Mouse (Mus musculus): ENCODE data around the gene Olfr1501. TPM values are rescaled to one million over a fixed set of nuclear protein-coding genes. Genes with fewer than 3 reads are reported as not detected.
A peak's percentile ranks its signal among the peaks of the same experiment; 100 is the strongest.
"Not testable (repeated sequence)": the region's sequence is repeated elsewhere in the genome, so short reads cannot be mapped to it uniquely, and the experiment has no call there.

Gene Olfr1501
- not detected in 2 replicates for polyA plus RNA-seq (2015; fragmentation: Nextera tagmentation; extraction: Ambion mirVana)

DNA sequence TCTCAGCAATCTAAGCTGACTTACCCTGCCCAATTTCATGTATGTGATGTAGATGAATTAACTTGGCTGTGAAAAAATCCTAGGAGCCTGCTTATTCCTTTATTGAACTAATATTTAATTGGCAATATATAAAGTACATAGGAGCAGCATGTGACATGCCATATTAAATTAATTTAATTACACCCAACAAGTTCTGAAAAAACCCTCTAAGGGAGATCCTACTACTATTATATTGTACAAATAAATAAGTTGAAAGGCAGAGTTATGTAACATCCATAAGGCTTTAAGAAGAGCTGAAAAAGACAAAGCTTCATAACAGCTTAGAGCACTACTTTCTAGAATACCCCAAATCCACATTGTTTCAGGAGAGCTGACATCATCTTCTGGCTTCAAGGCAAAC lies at the start of gene Olfr1501:
Gene Olfr1501 (minus strand): TSS at position 101 of the 400 bp plus-strand sequence.
- H3K4me3 ChIP-seq; ATAC-seq (replicated peaks); H3K4me1 ChIP-seq; H3K9ac ChIP-seq; H3K4me2 ChIP-seq; H3K9me3 ChIP-seq; H3K27me3 ChIP-seq (replicated peaks); H3K27ac ChIP-seq; H3K36me3 ChIP-seq (replicated peaks): not testable (repeated sequence)

DNA sequence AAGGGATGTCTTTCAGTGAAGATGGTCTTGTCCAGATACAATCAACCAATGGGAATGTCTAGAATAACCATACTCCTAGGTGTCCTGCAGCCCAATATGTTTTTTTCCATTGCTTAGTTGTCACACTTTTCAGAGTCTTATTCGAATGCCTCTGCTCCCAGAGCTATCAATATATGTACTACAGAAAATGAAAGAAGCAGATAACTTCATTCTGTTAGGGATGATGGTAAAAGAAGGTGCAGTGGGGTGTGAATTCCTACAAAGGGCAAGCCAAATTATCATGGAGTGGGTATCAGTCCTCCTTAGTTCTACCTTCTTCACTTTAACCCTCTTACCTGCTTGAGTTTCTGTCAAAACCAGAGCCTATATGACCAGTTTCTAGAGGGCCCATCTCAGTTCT lies 47.3 kb upstream of the Olfr1501 start, which contains the start of gene Olfr1504:
Gene Olfr1504 (minus strand): TSS at position 101 of the 400 bp plus-strand sequence.
- WGBS, result 54% methylated on average over 1 of the region's 1 CpGs
- Histone ChIP-seq H3K36me3 (replicated peaks) (no peaks in the 10 kb centered on the region), H3K4me3 (no peak within 1 kb of the TSS), H3K4me1 (no peaks in the 10 kb centered on the region), H3K9ac (no peak within 1 kb of the TSS), H3K27ac (no peak within 1 kb of the TSS), H3K9me3 (no peaks in the 10 kb centered on the region), H3K27me3 (replicated peaks) (no peaks in the 10 kb centered on the region), H3K4me2 (no peak within 1 kb of the TSS)
- ATAC-seq (replicated peaks), result no peak

DNA sequence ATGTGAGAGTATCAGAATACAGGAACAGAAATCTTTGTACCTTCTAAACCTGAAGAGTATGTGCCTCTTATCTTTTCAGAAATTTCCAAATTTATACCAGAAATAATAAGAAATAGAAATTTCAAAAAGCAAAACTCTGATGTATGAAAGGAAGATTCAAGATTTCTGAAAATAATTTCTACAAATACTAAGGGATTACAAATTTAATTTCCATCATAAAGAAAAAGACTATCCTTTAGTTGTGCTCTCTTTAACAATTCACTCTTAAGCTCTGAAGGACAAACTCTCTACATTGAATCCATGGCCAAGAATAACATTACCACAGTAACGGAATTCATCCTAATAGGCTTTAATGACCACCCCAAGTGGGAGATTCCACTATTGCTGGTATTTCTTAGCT lies 11.0 kb upstream of the Olfr1501 start, which contains the start of gene Olfr1502:
Gene Olfr1502 (plus strand): TSS at position 301 of the 400 bp plus-strand sequence.
- H3K4me3 ChIP-seq, result no peak within 1 kb of the TSS
- H3K36me3 ChIP-seq (replicated peaks), result no peaks in the 10 kb centered on the region
- WGBS, result 92% methylated on average over 1 of the region's 1 CpGs
- H3K4me1 ChIP-seq, result no peaks in the 10 kb centered on the region
- no peaks in the 10 kb centered on the region for H3K27me3 ChIP-seq (replicated peaks)
- no peak within 1 kb of the TSS for H3K27ac ChIP-seq
- no peak for ATAC-seq (replicated peaks)
- no peak within 1 kb of the TSS for H3K9ac ChIP-seq
- H3K4me2 ChIP-seq, result no peak within 1 kb of the TSS
- no peaks in the 10 kb centered on the region for H3K9me3 ChIP-seq

DNA sequence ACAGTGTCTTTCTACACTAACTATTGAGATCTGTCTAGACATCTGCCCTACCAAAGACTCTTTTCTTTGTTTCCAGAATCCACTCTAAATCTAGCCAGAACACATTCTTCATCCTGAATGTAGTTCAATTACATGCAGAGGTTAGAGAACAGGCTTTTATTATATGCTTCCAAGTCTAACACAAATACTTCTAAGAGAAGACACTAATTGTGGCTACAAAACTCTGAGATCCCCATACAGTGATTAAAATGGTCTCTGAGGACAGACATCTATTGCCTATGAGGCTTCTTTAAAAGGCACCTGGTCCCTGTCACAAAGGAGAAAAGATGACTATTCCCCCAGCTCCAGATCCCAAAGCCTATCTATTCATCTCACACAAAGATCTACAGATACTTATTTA lies 20.1 kb downstream of the Olfr1501 start, which contains the start of gene Olfr1500:
Gene Olfr1500 (minus strand): TSS at position 101 of the 400 bp plus-strand sequence.
- ATAC-seq (replicated peaks), result no peak
- H3K9me3 ChIP-seq, result no peaks in the 10 kb centered on the region
- no peak within 1 kb of the TSS for H3K4me3 ChIP-seq
- no peak within 1 kb of the TSS for H3K27ac ChIP-seq
- no peaks in the 10 kb centered on the region for H3K27me3 ChIP-seq (replicated peaks)
- no peak within 1 kb of the TSS for H3K9ac ChIP-seq
- H3K36me3 ChIP-seq (replicated peaks), result no peaks in the 10 kb centered on the region
- H3K4me1 ChIP-seq, result no peaks in the 10 kb centered on the region
- H3K4me2 ChIP-seq, result no peak within 1 kb of the TSS

DNA sequence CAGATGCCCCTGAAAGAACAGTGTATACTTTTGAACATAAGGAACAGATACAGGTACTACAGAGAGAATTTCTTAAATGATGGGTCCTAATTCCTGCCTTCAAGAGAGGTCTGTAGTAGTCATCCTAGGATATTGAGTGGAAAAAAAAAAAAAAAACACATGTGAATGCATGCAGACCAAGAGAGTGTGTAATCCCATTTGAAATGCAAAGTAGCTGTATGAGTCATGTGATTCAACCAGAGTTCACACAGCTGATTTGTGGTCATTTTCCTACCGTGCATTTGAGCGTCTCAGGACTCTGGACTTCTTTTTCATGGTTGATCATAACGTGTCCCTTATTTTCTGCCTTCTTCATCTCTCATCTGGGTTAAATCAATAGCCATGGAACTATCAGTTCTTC lies 22.0 kb downstream of the Olfr1501 start:
- H3K9ac ChIP-seq, result no peak overlapping the region
- no peak overlapping the region for H3K27ac ChIP-seq
- no peaks in the 10 kb centered on the region for H3K4me1 ChIP-seq
- 59% methylated on average over 3 of the region's 3 CpGs for WGBS
- no peaks in the 10 kb centered on the region for H3K27me3 ChIP-seq (replicated peaks)
- no peak for ATAC-seq (replicated peaks)
- no peaks in the 10 kb centered on the region for H3K9me3 ChIP-seq
- H3K36me3 ChIP-seq (replicated peaks), result no peaks in the 10 kb centered on the region
- no peak overlapping the region for H3K4me3 ChIP-seq
- H3K4me2 ChIP-seq, result no peak overlapping the region

DNA sequence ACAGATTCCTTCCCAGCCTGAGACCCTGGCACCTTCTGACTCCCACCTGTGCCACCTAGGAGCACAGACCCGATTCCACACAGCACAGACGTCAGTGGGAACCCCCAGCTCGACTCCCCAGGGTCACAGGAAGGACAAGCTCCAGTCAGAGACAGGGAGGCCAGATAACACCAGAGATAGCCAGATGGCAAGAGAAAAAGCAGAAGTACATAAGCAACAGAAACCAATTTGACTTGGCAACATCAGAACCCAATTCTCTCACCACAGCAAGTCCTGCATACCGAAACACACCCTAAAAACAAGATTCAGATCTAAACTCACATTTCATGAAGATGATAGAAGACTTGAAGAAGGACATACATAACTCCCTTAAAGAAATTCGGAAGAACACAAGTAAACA lies 29.6 kb downstream of the Olfr1501 start:
- Histone ChIP-seq H3K36me3 (replicated peaks) (no peaks in the 10 kb centered on the region), H3K9ac (no peak overlapping the region), H3K4me1 (no peaks in the 10 kb centered on the region), H3K9me3 (no peaks in the 10 kb centered on the region), H3K4me2 (no peak overlapping the region), H3K27ac (no peak overlapping the region), H3K4me3 (no peak overlapping the region), H3K27me3 (replicated peaks) (no peaks in the 10 kb centered on the region)
- 74% methylated on average over 5 of the region's 5 CpGs for WGBS
- ATAC-seq (replicated peaks), result no peak

DNA sequence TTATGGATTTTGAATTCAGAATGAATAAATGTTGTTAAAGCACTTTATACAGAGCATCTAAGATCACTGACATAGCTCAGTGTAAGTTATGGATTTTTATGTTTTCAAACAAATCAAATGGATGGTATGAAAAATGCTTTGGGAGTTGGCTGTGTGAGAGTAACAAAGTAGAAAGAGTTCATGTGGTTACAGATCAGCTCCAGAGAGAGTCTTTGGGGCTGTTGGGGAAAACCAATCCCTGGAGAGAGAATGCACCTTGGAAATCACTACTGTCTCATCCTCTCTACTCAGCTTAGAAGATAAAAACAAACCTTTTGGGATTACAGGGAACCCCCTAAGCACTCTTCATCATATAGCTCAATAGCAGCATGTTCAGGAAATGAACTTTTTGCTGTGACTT lies 31.1 kb downstream of the Olfr1501 start, which contains the start of gene Olfr1499:
Gene Olfr1499 (minus strand): TSS at position 101 of the 400 bp plus-strand sequence.
- H3K9ac ChIP-seq, result no peak within 1 kb of the TSS
- H3K27ac ChIP-seq, result no peak within 1 kb of the TSS
- H3K9me3 ChIP-seq, result no peaks in the 10 kb centered on the region
- no peaks in the 10 kb centered on the region for H3K4me1 ChIP-seq
- no peaks in the 10 kb centered on the region for H3K27me3 ChIP-seq (replicated peaks)
- H3K4me2 ChIP-seq, result no peak within 1 kb of the TSS
- no peaks in the 10 kb centered on the region for H3K36me3 ChIP-seq (replicated peaks)
- no peak for ATAC-seq (replicated peaks)
- H3K4me3 ChIP-seq, result no peak within 1 kb of the TSS

DNA sequence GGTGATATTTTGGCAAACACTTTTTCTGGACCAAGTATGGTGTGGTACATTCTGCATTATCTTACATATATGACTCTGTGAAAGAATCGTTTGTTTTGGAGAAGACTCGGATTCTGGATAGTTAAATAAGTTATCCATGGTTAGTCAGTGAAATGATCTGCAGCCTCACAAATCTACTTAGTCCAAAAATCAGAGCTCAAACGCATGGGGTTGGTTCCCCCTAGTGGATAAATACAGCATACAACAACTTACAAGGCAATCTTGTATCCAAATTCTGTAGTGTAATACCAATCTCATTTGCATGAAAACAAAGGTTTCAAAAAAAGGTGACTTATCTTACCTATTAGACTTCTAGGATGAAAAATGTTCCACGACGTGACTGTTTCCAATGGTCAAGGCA lies 31.7 kb downstream of the Olfr1501 start:
- Histone ChIP-seq H3K4me1 (no peaks in the 10 kb centered on the region), H3K4me2 (no peak overlapping the region), H3K9ac (no peak overlapping the region), H3K36me3 (replicated peaks) (no peaks in the 10 kb centered on the region), H3K27me3 (replicated peaks) (no peaks in the 10 kb centered on the region), H3K27ac (no peak overlapping the region), H3K4me3 (no peak overlapping the region), H3K9me3 (no peaks in the 10 kb centered on the region)
- WGBS, result 37% methylated on average over 5 of the region's 5 CpGs
- 0 out of 2 replicates have a peak, but pooled peaks have one; percentile 58 for ATAC-seq (replicated peaks)

DNA sequence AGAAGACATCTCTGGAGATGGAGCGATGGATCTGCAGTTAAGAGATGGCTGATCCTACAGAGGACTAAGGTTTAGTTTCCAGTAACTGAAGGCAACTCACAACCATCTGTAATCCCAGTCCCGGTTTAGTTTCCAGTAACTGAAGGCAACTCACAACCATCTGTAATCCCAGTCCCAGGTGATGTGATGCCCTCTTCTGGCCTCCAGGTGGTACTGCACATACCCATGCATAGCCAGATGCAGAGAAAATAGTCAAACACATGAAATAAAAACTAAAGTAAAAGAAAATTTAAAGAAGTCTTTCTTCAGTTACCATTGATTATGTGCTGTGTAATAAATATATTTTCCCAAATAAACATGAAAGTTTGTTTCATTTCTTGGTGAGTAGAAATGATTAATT lies 37.7 kb downstream of the Olfr1501 start:
- H3K9ac ChIP-seq, result no peak overlapping the region
- H3K27ac ChIP-seq, result no peak overlapping the region
- H3K36me3 ChIP-seq (replicated peaks), result no peaks in the 10 kb centered on the region
- H3K4me2 ChIP-seq, result no peak overlapping the region
- no peaks in the 10 kb centered on the region for H3K27me3 ChIP-seq (replicated peaks)
- no peak overlapping the region for H3K4me3 ChIP-seq
- no peaks in the 10 kb centered on the region for H3K9me3 ChIP-seq
- WGBS, result 64% methylated on average over 2 of the region's 2 CpGs
- H3K4me1 ChIP-seq, result no peaks in the 10 kb centered on the region
- ATAC-seq (replicated peaks), result no peak

DNA sequence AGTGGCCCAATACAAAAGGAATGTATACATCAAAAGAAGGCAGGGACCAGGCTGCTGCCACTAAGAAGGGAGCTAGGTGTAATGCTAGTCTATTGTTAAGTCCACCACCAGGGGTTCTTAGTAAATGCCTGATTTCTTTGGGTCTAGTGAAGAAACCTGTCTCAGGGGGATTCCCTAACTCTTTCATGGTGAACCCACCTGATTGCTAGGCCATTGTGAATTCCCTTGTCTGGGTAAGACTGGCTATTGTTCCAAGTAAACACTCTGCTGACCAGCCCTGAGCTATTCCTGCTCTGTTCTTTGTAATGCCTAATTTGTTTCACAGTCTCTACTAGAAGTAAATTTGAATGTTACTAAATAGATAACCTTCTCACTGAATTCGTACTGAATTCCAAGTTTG lies 45.0 kb downstream of the Olfr1501 start:
- not testable (repeated sequence) for H3K36me3 ChIP-seq (replicated peaks); H3K9me3 ChIP-seq; H3K27me3 ChIP-seq (replicated peaks); H3K4me3 ChIP-seq; H3K9ac ChIP-seq; H3K27ac ChIP-seq; ATAC-seq (replicated peaks); H3K4me1 ChIP-seq; H3K4me2 ChIP-seq
- WGBS, result 59% methylated on average over 1 of the region's 1 CpGs

DNA sequence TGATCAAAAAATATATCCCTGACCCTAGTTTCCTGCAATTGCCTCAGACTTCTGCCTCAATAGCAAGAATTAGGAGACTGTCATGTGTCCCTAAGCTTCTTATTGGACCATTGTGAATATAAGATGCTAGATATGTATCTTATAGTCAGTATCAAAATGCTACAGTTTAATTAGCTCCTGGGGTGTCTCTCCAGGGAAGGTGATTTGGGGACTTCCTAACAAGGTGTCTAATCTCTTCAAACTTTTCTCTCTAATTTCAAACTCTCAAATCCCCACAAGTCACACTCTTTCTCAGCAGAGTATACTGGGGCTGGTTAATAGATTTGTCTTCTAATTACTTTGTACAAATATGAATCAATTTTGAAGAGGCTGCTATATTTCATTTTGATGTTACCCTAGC lies 52.4 kb downstream of the Olfr1501 start, which contains the start of gene Olfr1497:
Gene Olfr1497 (minus strand): TSS at position 101 of the 400 bp plus-strand sequence.
- no peak within 1 kb of the TSS for H3K27ac ChIP-seq
- H3K4me3 ChIP-seq, result no peak within 1 kb of the TSS
- no peak within 1 kb of the TSS for H3K9ac ChIP-seq
- ATAC-seq (replicated peaks), result no peak
- no peaks in the 10 kb centered on the region for H3K36me3 ChIP-seq (replicated peaks)
- H3K9me3 ChIP-seq, result no peaks in the 10 kb centered on the region
- no peaks in the 10 kb centered on the region for H3K4me1 ChIP-seq
- no peak within 1 kb of the TSS for H3K4me2 ChIP-seq
- no peaks in the 10 kb centered on the region for H3K27me3 ChIP-seq (replicated peaks)
